Mouse (Mus musculus) embryonic facial prominence, embryonic 12.5 days (tissue): ENCODE data around the gene Mindy3. TPM values are rescaled to one million over a fixed set of nuclear protein-coding genes. Genes with fewer than 3 reads are reported as not detected.

Experiments
- ATAC-seq: fragments of 200-750 bp; cut with Nextera tagmentation; 2 replicates; pipeline ENCODE4 v1.8.0; 2017; ENCODE audit not compliant: insufficient number of reproducible peaks, insufficient read depth, low FRiP score, low TSS enrichment
- H3K27ac ChIP-seq: fragments of 300-500 bp; sonication (generic); 2 replicates; pipeline ENCODE4 v1.5.1; 2016; ENCODE audit warnings: mild to moderate bottlenecking
- H3K27me3 ChIP-seq: fragments of 300-500 bp; sonication (generic); 2 replicates; pipeline ENCODE4 v1.6.1; 2016; ENCODE audit warnings: mild to moderate bottlenecking, moderate library complexity
- H3K36me3 ChIP-seq: fragments of 300-500 bp; sonication (generic); 2 replicates; pipeline ENCODE4 v1.6.1; 2016; ENCODE audit warnings: mild to moderate bottlenecking
- H3K4me1 ChIP-seq: fragments of 300-500 bp; sonication (generic); 2 replicates; pipeline ENCODE4 v1.6.1; 2016
- H3K4me2 ChIP-seq: fragments of 300-500 bp; sonication (generic); replicated peaks from 2 replicates; pipeline ENCODE4 v1.6.1; 2016; ENCODE audit warnings: mild to moderate bottlenecking, moderate library complexity
- H3K4me3 ChIP-seq: fragments of 300-500 bp; sonication (generic); 2 replicates; pipeline ENCODE4 v1.5.1; 2016; ENCODE audit warnings: mild to moderate bottlenecking
- H3K9ac ChIP-seq: fragments of 300-500 bp; sonication (generic); 2 replicates; pipeline ENCODE4 v1.6.1; 2016; ENCODE audit warnings: mild to moderate bottlenecking, moderate library complexity
- H3K9me3 ChIP-seq: fragments of 300-500 bp; sonication (generic); 2 replicates; pipeline ENCODE4 v1.6.1; 2016; ENCODE audit warnings: mild to moderate bottlenecking, moderate library complexity
- WGBS: fragments of 180-500 bp; shearing (Covaris S2); methylation state at CpG from one replicate; pipeline ENCODE4 v1.1.7; 2016; 5-methylcytosine and 5-hydroxymethylcytosine counted together
- polyA plus RNA-seq: library from polyadenylated mRNA; unstranded; fragments of >200 nt; fragmentation: Nextera tagmentation; extraction: Ambion mirVana; gene quantifications from 2 replicates; pipeline ENCODE4 v1.2.1, GENCODE M21; 2016

Gene Mindy3
- polyA plus RNA-seq, 1 experiment from 2014 or later: 27.4 TPM

GRCm38 (mm10) chr2:12411129-12411528 lies 8.1 kb downstream of the Mindy3 start:
- H3K27ac ChIP-seq: no peak overlapping the region
- no peaks in the 10 kb centered on the region for H3K36me3 ChIP-seq
- 45% methylated on average over 2 of the region's 2 CpGs for WGBS
- no peaks in the 10 kb centered on the region for H3K27me3 ChIP-seq
- no peaks in the 10 kb centered on the region for H3K9me3 ChIP-seq
- H3K4me2 ChIP-seq: no peak overlapping the region
- 0 out of 2 replicates have a peak, but pooled peaks cover 3% of the 10 kb centered on the region for H3K4me1 ChIP-seq
- H3K4me3 ChIP-seq: no peak overlapping the region
- ATAC-seq: no peak
- no peak overlapping the region for H3K9ac ChIP-seq

GRCm38 (mm10) chr2:12406737-12407136 lies 12.5 kb downstream of the Mindy3 start:
- H3K4me1 ChIP-seq: 0 out of 2 replicates have a peak, but pooled peaks cover 3% of the 10 kb centered on the region
- no peak for ATAC-seq
- H3K9me3 ChIP-seq: no peaks in the 10 kb centered on the region
- no peak overlapping the region for H3K27ac ChIP-seq
- H3K36me3 ChIP-seq: no peaks in the 10 kb centered on the region
- WGBS: 86% methylated on average over 2 of the region's 2 CpGs
- no peak overlapping the region for H3K4me2 ChIP-seq
- H3K9ac ChIP-seq: no peak overlapping the region
- H3K4me3 ChIP-seq: no peak overlapping the region
- no peaks in the 10 kb centered on the region for H3K27me3 ChIP-seq

GRCm38 (mm10) chr2:12402469-12402868 lies 16.8 kb downstream of the Mindy3 start:
- H3K4me2 ChIP-seq: no peak overlapping the region
- WGBS: 81% methylated on average over 3 of the region's 3 CpGs
- no peak overlapping the region for H3K4me3 ChIP-seq
- no peaks in the 10 kb centered on the region for H3K27me3 ChIP-seq
- H3K9me3 ChIP-seq: no peaks in the 10 kb centered on the region
- H3K36me3 ChIP-seq: no peaks in the 10 kb centered on the region
- no peaks in the 10 kb centered on the region for H3K4me1 ChIP-seq
- no peak overlapping the region for H3K27ac ChIP-seq
- no peak overlapping the region for H3K9ac ChIP-seq
- no peak for ATAC-seq

DNA sequence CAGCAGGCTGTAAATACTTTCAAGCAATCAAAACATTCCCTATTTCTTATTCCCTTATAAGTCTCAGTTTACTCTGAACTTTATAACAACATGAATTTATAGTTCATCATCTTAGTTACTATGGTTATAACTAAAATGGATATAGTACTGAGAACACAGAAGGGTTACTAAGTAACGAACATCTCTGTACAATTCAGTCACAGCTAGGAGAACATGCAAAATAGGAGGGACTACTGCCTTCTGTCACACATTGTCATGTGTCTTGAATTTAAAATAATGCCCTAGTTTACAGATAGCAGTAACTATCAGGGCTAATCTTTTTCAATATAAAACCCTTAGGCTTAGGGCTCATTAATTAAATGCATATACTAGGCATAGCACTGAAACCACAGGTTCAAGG lies 18.1 kb downstream of the Mindy3 start:
- Histone ChIP-seq H3K4me3 (no peak overlapping the region), H3K27me3 (no peaks in the 10 kb centered on the region), H3K9ac (no peak overlapping the region), H3K36me3 (no peaks in the 10 kb centered on the region), H3K4me2 (no peak overlapping the region), H3K4me1 (no peaks in the 10 kb centered on the region), H3K9me3 (no peaks in the 10 kb centered on the region), H3K27ac (no peak overlapping the region)
- ATAC-seq: no peak
- WGBS: 82% methylated on average over 1 of the region's 1 CpGs

- Histone ChIP-seq H3K9me3 (no peaks in the 10 kb centered on the region), H3K4me2 (no peak overlapping the region), H3K36me3 (no peaks in the 10 kb centered on the region), H3K4me1 (no peaks in the 10 kb centered on the region), H3K27me3 (no peaks in the 10 kb centered on the region), H3K27ac (no peak overlapping the region), H3K4me3 (no peak overlapping the region), H3K9ac (no peak overlapping the region)
- no peak for ATAC-seq
- 50% methylated on average over 1 of the region's 1 CpGs for WGBS
These were observed 30.2 kb downstream of the Mindy3 start for GRCm38 (mm10) chr2:12389028-12389427.

- no peaks in the 10 kb centered on the region for H3K9me3 ChIP-seq
- ATAC-seq: no peak
- H3K27ac ChIP-seq: no peak overlapping the region
- no peaks in the 10 kb centered on the region for H3K36me3 ChIP-seq
- no peaks in the 10 kb centered on the region for H3K27me3 ChIP-seq
- 91% methylated on average over 4 of the region's 4 CpGs for WGBS
- no peaks in the 10 kb centered on the region for H3K4me1 ChIP-seq
- H3K9ac ChIP-seq: no peak overlapping the region
- H3K4me2 ChIP-seq: no peak overlapping the region
- H3K4me3 ChIP-seq: no peak overlapping the region
These were observed 30.7 kb downstream of the Mindy3 start for GRCm38 (mm10) chr2:12388569-12388968.

- Histone ChIP-seq H3K9me3 (no peaks in the 10 kb centered on the region), H3K4me1 (peaks cover 6% of the 10 kb centered on the region; the same call in 1 of the 2 replicates), H3K27ac (no peak overlapping the region), H3K4me3 (no peak overlapping the region), H3K4me2 (no peak overlapping the region), H3K9ac (no peak overlapping the region), H3K36me3 (no peaks in the 10 kb centered on the region), H3K27me3 (no peaks in the 10 kb centered on the region)
- no peak for ATAC-seq
- WGBS: 94% methylated on average over 1 of the region's 1 CpGs
These were observed 34.9 kb downstream of the Mindy3 start for GRCm38 (mm10) chr2:12384389-12384788.

- Histone ChIP-seq H3K4me2 (no peak overlapping the region), H3K27ac (no peak overlapping the region), H3K36me3 (no peaks in the 10 kb centered on the region), H3K9ac (no peak overlapping the region), H3K27me3 (no peaks in the 10 kb centered on the region), H3K9me3 (no peaks in the 10 kb centered on the region), H3K4me3 (no peak overlapping the region), H3K4me1 (peaks cover 6% of the 10 kb centered on the region; the same call in 1 of the 2 replicates)
- no peak for ATAC-seq
- WGBS: 71% methylated on average over 4 of the region's 4 CpGs
These were observed 36.6 kb downstream of the Mindy3 start for GRCm38 (mm10) chr2:12382650-12383049.

DNA sequence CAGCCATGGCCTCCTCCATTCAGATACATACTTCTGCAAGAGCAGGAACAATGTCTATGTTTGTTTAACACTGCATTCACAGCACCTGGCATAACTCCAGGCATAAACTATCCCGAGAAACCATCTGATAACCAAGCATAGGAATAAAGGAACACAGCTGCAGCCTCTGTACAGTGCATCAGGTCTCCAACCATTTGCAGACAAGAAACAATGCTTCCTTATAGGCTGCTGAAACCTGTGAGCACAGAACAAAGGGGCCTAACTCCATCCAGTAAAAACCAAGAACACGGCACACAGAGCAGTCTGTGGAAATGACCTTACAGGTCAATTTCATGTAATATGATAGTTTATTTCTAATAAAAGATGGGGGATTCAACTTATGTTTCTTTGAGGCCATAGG lies 39.0 kb downstream of the Mindy3 start:
- peaks cover 6% of the 10 kb centered on the region; the same call in 1 of the 2 replicates for H3K4me1 ChIP-seq
- peak; percentile 72; the same call in 1 of the 2 replicates for ATAC-seq
- no peak overlapping the region for H3K4me3 ChIP-seq
- H3K36me3 ChIP-seq: no peaks in the 10 kb centered on the region
- H3K9me3 ChIP-seq: no peaks in the 10 kb centered on the region
- H3K27ac ChIP-seq: peak overlapping the region; percentile 41; the same call in 1 of the 2 replicates
- WGBS: 30% methylated on average over 2 of the region's 2 CpGs
- no peaks in the 10 kb centered on the region for H3K27me3 ChIP-seq
- H3K9ac ChIP-seq: no peak overlapping the region
- no peak overlapping the region for H3K4me2 ChIP-seq

GRCm38 (mm10) chr2:12378591-12378990 lies 40.7 kb downstream of the Mindy3 start:
- Histone ChIP-seq H3K4me3 (no peak overlapping the region), H3K27ac (no peak overlapping the region), H3K9ac (no peak overlapping the region), H3K4me1 (peaks cover 6% of the 10 kb centered on the region; the same call in 1 of the 2 replicates), H3K36me3 (no peaks in the 10 kb centered on the region), H3K4me2 (no peak overlapping the region), H3K27me3 (no peaks in the 10 kb centered on the region), H3K9me3 (no peaks in the 10 kb centered on the region)
- no peak for ATAC-seq
- WGBS: 97% methylated on average over 5 of the region's 5 CpGs

DNA sequence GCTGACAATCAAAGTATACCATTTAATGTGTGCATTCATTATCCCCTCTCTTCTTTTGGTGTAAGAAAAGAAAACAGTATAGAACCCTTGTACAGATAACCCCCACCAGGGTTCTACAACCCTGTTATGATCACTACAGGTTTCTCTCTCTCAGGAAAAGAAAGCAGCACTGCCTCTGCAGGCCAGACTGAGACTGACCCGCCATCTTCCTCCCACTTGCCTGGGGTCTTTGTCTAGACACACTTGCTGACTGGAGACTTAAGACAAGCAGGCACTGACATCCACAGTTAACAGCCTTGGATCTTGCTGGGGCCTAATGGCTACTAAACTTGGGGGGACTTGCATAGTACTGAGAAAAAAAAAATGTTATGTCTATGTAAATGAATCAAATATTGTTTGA lies 42.2 kb downstream of the Mindy3 start:
- Histone ChIP-seq H3K9ac (no peak overlapping the region), H3K27ac (no peak overlapping the region), H3K4me3 (no peak overlapping the region), H3K36me3 (no peaks in the 10 kb centered on the region), H3K9me3 (no peaks in the 10 kb centered on the region), H3K4me1 (peaks cover 6% of the 10 kb centered on the region; the same call in 1 of the 2 replicates), H3K27me3 (no peaks in the 10 kb centered on the region), H3K4me2 (no peak overlapping the region)
- WGBS: 50% methylated on average over 1 of the region's 1 CpGs
- ATAC-seq: no peak

GRCm38 (mm10) chr2:12372883-12373282 lies 46.4 kb downstream of the Mindy3 start:
- WGBS: 86% methylated on average over 2 of the region's 2 CpGs

DNA sequence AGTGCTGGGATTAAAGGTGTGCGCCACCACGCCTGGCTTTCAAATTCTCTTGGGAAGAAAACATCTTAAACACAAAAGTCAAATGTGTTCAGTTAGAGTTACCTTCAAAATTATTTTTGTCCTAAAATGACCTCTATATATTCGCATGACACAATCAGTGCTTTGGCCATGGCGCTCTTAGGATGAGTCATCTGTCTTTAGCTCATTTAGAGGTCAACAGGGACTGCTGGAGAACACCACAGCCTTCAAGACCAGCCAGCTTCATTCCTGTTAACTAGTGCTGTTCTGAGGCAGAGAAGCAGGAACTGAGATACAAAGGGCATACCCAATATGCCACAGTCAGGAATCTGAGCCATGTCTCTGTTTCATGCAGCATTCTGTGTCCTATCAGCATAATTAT lies 47.9 kb downstream of the Mindy3 start:
- Histone ChIP-seq H3K9me3 (no peaks in the 10 kb centered on the region), H3K36me3 (no peaks in the 10 kb centered on the region), H3K27ac (no peak overlapping the region), H3K9ac (no peak overlapping the region), H3K4me1 (no peaks in the 10 kb centered on the region), H3K4me2 (no peak overlapping the region), H3K4me3 (no peak overlapping the region), H3K27me3 (no peaks in the 10 kb centered on the region)
- no peak for ATAC-seq
- WGBS: 94% methylated on average over 4 of the region's 4 CpGs

More at GRCm38 (mm10) chr2:12372883-12373282, 46.4 kb downstream of the Mindy3 start:
- H3K9ac ChIP-seq: no peak overlapping the region
- H3K4me2 ChIP-seq: no peak overlapping the region
- no peaks in the 10 kb centered on the region for H3K9me3 ChIP-seq
- no peaks in the 10 kb centered on the region for H3K27me3 ChIP-seq
- ATAC-seq: no peak
- H3K4me1 ChIP-seq: no peaks in the 10 kb centered on the region
- no peak overlapping the region for H3K27ac ChIP-seq
- no peak overlapping the region for H3K4me3 ChIP-seq
- H3K36me3 ChIP-seq: no peaks in the 10 kb centered on the region
